Mouse (Mus musculus): Measurements from ENCODE around the gene Prkcb. TPM values are rescaled to one million over a fixed set of nuclear protein-coding genes. Genes with fewer than 3 reads are reported as not detected.

The Prkcb gene
- polyA plus RNA-seq, 1 experiment: 502 TPM

GRCm38 (mm10) chr7:122317485-122317884, 28.9 kb downstream of the Prkcb start:
- DNase-seq (ENCODE audit: extremely low spot score in 1 of 2, low spot score in 1 of 2): no peak

GRCm38 (mm10) chr7:122319566-122319965, 31.0 kb downstream of the Prkcb start:
- DNase-seq (ENCODE audit: extremely low spot score in 1 of 2, low spot score in 1 of 2): no peak

- DNase-seq (ENCODE audit: extremely low spot score in 1 of 2, low spot score in 1 of 2): no peak
These were observed 32.4 kb downstream of the Prkcb start for GRCm38 (mm10) chr7:122320843-122321544.

- DNase-seq (ENCODE audit: extremely low spot score in 1 of 2, low spot score in 1 of 2): no peak
These were observed 33.6 kb downstream of the Prkcb start for GRCm38 (mm10) chr7:122322038-122322690.

GRCm38 (mm10) chr7:122327942-122328341, 39.4 kb downstream of the Prkcb start:
- DNase-seq (ENCODE audit: extremely low spot score in 1 of 2, low spot score in 1 of 2): no peak

GRCm38 (mm10) chr7:122328466-122328865, 39.9 kb downstream of the Prkcb start:
- DNase-seq (ENCODE audit: extremely low spot score in 1 of 2, low spot score in 1 of 2): no peak

- DNase-seq (ENCODE audit: extremely low spot score in 1 of 2, low spot score in 1 of 2): peak in 1 of 2 experiments; percentile 67
These were observed 41.0 kb downstream of the Prkcb start for GRCm38 (mm10) chr7:122329588-122329987.

- no peak for DNase-seq (ENCODE audit: extremely low spot score in 1 of 2, low spot score in 1 of 2)
These were observed 45.1 kb downstream of the Prkcb start for GRCm38 (mm10) chr7:122333686-122334085.

GRCm38 (mm10) chr7:122337302-122337701, 48.8 kb downstream of the Prkcb start:
- DNase-seq (ENCODE audit: extremely low spot score in 1 of 2, low spot score in 1 of 2): no peak

- peak in 1 of 2 experiments; percentile 58 for DNase-seq (ENCODE audit: extremely low spot score in 1 of 2, low spot score in 1 of 2)
These were observed 49.5 kb downstream of the Prkcb start for GRCm38 (mm10) chr7:122338055-122338454.

GRCm38 (mm10) chr7:122339476-122339875, 50.9 kb downstream of the Prkcb start:
- no peak for DNase-seq (ENCODE audit: extremely low spot score in 1 of 2, low spot score in 1 of 2)

- DNase-seq (ENCODE audit: extremely low spot score in 1 of 2, low spot score in 1 of 2): peak in 1 of 2 experiments; percentile 39
These were observed 53.3 kb downstream of the Prkcb start for GRCm38 (mm10) chr7:122341813-122342212.

GRCm38 (mm10) chr7:122344656-122345055, 56.1 kb downstream of the Prkcb start:
- DNase-seq (ENCODE audit: extremely low spot score in 1 of 2, low spot score in 1 of 2): peak in 1 of 2 experiments; percentile 62

GRCm38 (mm10) chr7:122346251-122347242, 58.0 kb downstream of the Prkcb start:
- no peak for DNase-seq (ENCODE audit: extremely low spot score in 1 of 2, low spot score in 1 of 2)

- no peak for DNase-seq (ENCODE audit: extremely low spot score in 1 of 2, low spot score in 1 of 2)
These were observed 58.9 kb downstream of the Prkcb start for GRCm38 (mm10) chr7:122347433-122347832.

- no peak for DNase-seq (ENCODE audit: extremely low spot score in 1 of 2, low spot score in 1 of 2)
These were observed 61.4 kb downstream of the Prkcb start for GRCm38 (mm10) chr7:122349961-122350360.

GRCm38 (mm10) chr7:122350741-122351140, 62.2 kb downstream of the Prkcb start:
- DNase-seq (ENCODE audit: extremely low spot score in 1 of 2, low spot score in 1 of 2): peak in 1 of 2 experiments; percentile 46

- DNase-seq (ENCODE audit: extremely low spot score in 1 of 2, low spot score in 1 of 2): no peak
These were observed 63.3 kb downstream of the Prkcb start for GRCm38 (mm10) chr7:122351816-122352215.

- DNase-seq (ENCODE audit: extremely low spot score in 1 of 2, low spot score in 1 of 2): no peak
These were observed 64.2 kb downstream of the Prkcb start for GRCm38 (mm10) chr7:122352566-122353277.

GRCm38 (mm10) chr7:122353329-122353728, 64.8 kb downstream of the Prkcb start:
- no peak for DNase-seq (ENCODE audit: extremely low spot score in 1 of 2, low spot score in 1 of 2)
